Mouse (Mus musculus): Measurements from ENCODE around the gene Elf1. TPM values are rescaled to one million over a fixed set of nuclear protein-coding genes. Genes with fewer than 3 reads are reported as not detected.
"Not testable (repeated sequence)": the region's sequence is repeated elsewhere in the genome, so short reads cannot be mapped to it uniquely, and the experiment has no call there.

Elf1 gene
- total RNA-seq (2021): 1 to 10 TPM; 8.2 to 8.3 TPM
- long read RNA-seq, experiment 1, full-length matches to known transcripts: 2 of 3 reads
- long read RNA-seq, experiment 1, partial matches to known transcripts: 1 of 3 reads
- long read RNA-seq, experiment 1, other reads (novel, unspliced or antisense): 0 of 3 reads
- long read RNA-seq, experiment 2, full-length matches to known transcripts: 1 of 5 reads
- long read RNA-seq, experiment 2, partial matches to known transcripts: 3 of 5 reads
- long read RNA-seq, experiment 2, other reads (novel, unspliced or antisense): 1 of 5 reads

DNA sequence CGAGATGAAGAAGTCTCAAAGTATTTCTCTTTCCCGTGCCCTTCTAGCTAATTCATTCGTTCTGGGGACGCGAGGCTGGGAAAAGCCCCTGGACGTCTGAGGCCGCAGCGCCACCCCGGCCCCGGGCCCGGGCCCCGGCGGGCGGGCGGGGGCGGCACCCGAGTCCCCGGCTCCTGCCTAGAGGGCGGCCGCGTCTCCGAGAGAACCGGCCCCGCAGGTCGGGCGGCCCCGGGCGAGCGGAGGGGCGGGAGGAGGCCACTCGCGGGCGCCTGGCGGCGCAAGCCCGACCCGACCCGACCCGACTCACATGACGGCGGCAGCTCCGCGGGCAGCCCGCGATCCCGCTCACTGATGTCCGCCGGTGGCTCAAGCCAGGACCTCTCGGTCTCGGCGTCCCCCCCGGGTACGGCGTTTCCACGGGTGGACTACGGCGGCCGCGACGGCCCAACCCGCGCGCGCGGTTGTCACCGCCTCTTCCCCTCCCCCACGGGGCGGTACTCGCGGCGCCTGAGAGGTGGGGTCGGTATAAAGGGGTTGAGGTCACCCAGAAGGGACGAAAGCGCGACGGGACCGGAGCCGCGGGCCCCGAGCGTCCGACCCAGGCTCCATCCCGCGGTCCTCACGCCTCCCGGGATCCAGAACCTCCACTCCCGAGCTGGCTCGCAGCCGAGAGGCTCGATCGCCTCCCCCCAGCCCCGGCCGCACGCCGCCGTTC lies at the start of gene Elf1:
Gene Elf1 (plus strand): TSS at position 571 of the 715 bp plus-strand sequence.
- intact Hi-C loops (cut with DNase I; ENCODE audit: low total_unique reads): no loop called here
- peak; percentile 97 for DNase-seq

DNA sequence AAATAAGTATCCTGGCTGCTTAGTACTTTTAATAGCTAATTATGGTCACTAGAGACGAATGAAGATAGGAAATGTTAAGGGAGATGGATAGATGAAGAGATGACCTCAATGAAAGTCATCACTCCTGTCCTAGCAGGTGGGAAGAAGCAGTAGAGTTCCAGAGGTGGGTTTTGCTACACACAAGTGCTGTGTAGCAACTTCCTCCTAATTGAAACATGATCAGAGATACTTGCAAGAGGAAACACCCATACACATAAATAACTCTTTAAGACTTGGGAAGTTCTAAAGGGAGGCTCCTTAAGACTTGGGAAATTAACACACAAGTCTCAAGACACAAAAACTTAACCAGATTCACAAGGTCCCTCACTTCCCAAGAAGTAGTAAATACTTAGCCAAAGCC lies 46.9 kb upstream of the Elf1 start:
- no peak for DNase-seq
- intact Hi-C loops (cut with DNase I; ENCODE audit: low total_unique reads): no loop called here

DNA sequence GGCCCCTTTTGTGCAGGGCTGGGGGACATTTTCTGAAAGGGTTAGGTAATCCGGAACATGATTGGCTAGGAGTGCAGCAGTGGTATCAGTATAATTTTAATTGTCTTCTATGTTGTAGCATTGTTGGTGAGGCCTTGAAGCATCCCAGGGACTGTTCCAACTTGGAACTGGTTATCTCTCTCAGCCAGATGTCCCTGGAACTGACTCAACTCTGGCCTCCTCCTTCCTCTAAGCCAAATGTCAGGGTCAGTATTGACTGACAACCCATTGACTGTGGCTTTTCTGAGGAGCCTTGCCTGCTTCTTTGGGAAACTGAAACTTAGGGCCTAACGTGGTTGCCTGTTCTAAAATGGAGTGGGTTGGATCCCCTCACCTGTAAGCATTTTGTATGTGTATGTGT lies 40.3 kb upstream of the Elf1 start:
- no peak for DNase-seq
- intact Hi-C loops (cut with DNase I; ENCODE audit: low total_unique reads): no loop called here

DNA sequence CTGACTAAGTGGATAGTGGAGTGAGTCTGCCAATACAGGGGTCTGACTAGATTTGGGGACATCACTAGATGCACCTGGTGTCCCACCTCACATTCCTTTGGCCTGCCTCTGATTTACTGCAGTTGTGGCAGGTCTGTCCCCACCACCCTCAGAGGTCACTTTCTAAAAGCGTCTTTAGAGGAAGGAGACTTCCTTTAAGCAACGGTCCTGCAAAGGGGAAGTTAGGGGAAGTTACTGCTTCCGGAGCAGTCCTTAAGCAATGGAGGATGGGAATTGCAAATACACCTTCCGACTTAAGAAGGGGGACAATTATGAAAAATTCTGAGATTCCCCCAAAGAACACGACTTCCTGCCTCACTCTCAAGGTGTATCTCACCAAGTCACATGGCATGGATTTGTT lies 39.6 kb upstream of the Elf1 start:
- no peak for DNase-seq
- intact Hi-C loops (cut with DNase I; ENCODE audit: low total_unique reads): no loop called here

DNA sequence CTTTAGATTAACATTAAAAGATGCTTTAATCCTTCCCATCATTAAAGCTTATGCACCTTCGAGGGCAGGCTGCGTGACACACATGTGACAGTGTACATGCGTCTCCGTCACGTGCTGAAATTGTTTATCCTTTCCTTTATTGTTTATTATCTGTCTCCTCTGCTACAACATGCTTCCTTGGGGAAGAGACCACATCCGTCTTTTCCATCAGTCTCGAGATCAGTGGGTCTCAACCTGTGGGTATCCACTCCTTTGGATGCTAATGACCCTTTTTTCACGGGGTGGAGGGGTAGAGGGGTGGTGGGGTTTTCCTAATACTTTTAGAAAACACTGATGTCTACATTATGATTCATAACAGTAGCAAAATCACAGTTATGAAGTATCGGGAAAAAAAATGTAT lies 36.4 kb upstream of the Elf1 start:
- no peak for DNase-seq
- intact Hi-C loops (cut with DNase I; ENCODE audit: low total_unique reads): no loop called here

DNA sequence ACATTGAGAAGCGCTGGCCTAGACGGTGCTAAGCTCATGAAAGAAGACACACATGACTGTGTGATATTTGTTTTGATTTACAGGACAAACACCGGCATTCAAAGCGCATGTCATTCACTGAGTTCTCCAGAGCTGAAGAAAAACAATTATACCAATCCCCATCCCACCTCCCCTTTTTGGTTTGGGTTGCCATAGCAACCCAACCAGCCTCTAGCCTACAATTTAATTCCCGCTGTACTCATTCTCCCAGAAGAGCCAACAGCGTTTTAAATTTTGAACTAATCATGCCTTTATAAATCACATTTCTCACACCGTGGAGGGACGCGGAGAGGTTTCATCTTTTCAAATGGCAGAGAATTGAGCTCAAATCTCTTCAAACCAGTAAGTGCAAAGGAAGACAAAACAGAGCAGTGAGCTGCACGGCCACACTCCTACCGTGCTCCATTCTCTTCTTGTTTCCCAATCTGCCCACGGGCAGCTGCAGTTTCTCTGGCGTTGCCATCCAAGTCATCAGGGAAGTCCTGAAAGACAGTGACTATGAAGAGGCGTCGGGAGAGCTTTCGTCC lies 35.9 kb upstream of the Elf1 start:
- DNase-seq: no peak
- intact Hi-C loops (cut with DNase I; ENCODE audit: low total_unique reads): no loop called here

DNA sequence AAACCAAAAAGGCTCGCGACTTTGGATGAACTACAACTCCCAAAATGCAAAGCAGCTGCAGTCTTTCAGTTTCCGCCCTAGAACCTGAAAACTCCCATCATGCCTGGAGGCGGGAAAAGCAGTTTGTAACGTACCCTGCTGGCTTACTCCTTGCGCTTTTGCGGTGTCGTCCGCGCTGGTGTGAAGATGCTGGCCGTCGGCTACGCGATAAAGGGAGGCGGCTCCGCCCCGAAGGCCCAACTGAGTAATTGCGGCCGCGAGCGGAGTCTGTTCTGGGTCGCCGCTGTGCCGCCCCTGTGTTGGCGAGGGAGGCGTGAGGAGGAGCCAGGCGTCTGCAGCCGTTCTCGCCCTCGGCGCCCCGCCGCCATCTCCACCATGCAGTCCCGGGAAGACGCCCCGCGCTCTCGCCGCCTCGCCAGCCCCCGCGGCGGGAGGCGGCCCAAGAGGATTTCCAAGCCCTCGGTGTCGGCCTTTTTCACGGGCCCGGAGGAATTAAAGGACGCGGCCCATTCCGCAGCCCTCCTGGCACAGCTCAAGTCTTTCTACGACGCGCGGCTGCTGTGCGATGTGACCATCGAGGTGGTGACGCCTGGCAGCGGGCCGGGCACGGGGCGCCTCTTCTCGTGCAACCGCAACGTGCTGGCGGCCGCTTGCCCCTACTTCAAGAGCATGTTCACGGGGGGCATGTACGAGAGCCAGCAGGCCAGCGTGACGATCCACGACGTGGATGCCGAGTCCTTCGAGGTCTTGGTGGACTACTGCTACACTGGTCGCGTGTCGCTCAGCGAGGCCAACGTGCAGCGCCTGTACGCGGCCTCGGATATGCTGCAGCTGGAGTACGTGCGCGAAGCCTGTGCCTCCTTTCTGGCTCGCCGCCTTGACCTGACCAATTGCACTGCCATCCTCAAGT lies 29.1 kb upstream of the Elf1 start, which contains the start of gene Kbtbd6:
Gene Kbtbd6 (plus strand): TSS at position 155 of the 910 bp plus-strand sequence.
- intact Hi-C loops (cut with DNase I; ENCODE audit: low total_unique reads): not testable (repeated sequence)
- DNase-seq: peak; percentile 78

DNA sequence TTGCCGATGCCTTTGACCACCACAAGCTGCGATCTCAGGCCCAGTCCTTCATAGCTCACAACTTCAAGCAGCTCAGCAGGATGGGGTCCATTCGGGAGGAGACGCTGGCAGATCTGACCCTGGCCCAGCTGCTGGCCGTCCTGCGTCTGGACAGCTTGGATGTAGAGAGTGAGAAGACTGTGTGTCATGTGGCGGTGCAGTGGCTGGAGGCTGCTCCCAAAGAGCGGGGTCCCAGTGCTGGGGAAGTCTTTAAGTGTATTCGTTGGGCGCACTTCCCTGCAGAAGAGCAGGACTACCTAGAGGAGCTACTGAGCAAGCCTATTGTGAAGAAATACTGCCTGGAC lies 28.4 kb upstream of the Elf1 start:
- intact Hi-C loops (cut with DNase I; ENCODE audit: low total_unique reads); DNase-seq: not testable (repeated sequence)

DNA sequence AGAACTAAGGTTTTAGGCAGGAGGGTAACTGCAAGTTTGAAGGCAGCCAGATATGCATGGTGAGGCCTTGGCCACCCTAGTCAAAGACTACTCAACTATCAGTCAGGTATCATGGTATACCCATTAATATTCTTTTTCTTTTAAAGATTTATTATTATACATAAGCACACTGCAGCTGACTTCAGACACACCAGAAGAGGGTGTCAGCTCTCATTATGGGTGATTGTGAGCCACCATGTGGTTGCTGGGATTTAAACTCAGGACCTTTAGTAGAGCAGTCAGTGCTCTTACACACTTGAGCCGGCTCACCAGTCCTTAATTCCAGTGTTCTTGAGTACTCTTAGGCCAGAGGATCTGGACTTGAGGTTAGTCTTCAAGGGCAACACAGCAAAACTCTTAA lies 20.6 kb upstream of the Elf1 start:
- intact Hi-C loops (cut with DNase I; ENCODE audit: low total_unique reads): loop anchor here (10.0 kb wide), 1 partner anchor 46 kb away; no protein-coding TSS in a partner anchor
- DNase-seq: no peak

DNA sequence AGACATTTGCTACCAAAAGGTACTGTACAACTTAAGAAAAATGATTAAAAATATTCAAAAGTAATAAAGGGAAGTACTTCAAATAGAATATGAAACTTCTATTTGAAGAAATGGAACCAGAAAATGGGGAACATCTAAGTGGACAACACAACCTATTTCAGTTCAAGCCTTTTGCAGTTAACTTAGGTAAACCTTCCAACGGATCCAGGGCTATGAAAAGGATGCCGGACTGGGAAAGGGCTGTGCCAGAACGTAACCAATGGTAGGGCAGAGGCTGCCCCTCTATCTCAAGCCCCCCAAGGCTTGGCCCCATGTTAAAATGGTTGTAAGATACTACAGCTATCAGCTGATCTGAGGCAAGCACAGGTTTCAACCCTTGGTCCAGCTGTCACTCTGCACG lies 20.0 kb upstream of the Elf1 start:
- DNase-seq: no peak
- intact Hi-C loops (cut with DNase I; ENCODE audit: low total_unique reads): loop anchor here (10.0 kb wide), 1 partner anchor 46 kb away; no protein-coding TSS in a partner anchor

DNA sequence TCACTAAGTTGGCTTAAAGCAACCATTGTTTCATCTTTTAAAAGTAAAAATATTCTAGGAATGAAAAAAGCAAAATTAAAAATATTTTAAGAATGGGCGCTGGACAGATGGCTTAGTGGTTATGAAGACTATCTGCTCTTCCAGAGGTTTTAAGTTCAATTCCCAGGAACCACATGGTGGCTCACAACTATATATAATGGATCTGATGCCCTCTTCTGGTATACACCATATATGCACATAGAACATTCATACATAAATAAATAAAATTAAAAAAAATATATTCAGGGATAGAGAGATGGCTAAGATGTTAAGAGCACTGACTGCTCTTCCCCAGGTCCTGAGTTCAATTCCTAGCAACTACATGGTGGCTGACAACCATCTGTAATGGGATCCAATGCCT lies 15.4 kb upstream of the Elf1 start:
- intact Hi-C loops (cut with DNase I; ENCODE audit: low total_unique reads): loop anchor here (10.0 kb wide), 1 partner anchor 51 kb away; no protein-coding TSS in a partner anchor

DNA sequence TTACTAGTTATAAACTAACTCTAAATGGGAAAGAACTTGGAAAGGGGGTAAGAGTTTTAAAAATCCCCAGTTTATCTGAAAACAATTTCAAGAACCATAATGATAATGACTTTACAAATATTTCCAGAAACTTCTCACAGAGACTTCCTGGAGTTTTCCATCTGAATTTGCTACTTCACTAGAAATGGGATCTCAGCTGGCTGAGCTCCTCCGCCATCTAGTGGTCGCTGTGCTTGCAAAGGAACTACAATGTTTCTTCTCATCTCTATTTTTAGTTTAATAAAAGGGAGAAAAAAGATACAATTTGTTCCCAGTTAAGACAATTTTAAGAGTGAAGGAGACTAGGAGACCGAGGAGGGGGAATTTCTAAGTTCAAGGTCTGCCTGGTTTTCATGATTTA lies 13.4 kb upstream of the Elf1 start:
- peak; percentile 56 for DNase-seq
- intact Hi-C loops (cut with DNase I; ENCODE audit: low total_unique reads): loop anchor here (10.0 kb wide), 1 partner anchor 53 kb away; no protein-coding TSS in a partner anchor

More for the DNA sequence above, 15.4 kb upstream of the Elf1 start:
- DNase-seq: no peak

DNA sequence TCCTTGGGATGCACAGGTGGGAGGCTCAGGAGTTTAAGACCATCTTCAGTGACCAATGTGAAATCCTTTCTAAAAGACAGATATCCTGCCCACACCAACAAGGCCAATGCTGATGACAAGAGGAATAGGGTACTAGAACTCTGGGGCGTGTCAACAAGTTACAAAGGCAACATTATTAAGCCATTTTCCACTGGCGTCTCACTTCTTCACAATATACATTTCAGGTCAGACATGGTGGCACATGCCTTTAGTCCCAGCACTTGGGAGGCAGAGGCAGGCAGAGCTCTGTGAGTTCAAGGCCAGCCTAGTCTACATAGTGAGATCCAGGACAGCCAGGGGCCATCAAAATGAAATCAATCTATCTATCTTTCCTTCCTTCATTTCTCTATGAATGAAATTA lies 7.6 kb upstream of the Elf1 start:
- DNase-seq: no peak
- intact Hi-C loops (cut with DNase I; ENCODE audit: low total_unique reads): no loop called here

DNA sequence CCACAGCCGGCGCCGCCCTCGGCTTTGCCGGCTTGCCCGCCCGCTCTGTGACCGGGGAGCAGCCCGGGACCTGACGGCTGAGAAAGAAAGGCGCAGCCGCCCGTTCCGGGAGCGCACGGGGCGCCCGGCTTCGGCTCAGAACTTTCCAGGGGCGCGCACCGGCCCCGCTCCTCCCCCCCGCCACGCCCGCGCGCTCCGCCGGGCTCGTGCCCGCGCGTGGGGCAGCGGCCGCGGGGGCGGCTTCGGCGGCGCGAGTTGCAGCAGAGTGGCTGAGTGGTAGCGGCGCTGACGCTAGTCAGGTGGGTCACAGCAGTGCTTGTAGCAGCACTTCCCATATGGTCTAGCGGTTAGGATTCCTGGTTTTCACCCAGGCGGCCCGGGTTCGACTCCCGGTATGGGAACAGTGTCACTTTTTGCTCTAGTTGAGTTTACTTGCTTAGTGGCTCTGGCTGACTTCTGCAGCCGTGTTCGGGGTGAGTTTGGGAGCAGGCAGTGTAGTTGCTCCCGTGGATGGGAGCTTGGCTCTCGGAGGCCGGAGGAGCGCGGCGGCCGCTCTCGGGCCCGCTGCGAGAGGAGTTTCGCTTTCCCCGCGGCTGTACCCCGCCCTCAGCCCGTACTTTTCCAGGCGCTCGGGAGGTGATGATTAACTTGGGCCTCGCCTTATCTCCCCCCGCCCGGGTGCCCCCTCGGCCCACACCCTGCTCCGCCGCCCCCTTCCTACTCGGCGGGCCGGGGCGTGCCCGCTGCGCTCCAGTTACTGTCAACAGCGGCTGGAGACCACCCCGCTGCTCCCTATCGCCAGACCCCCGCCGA lies 551 bp downstream of the Elf1 start, which contains the start of gene Wbp4:
Gene Wbp4 (minus strand): TSS at position 182 of the 813 bp plus-strand sequence.
- peak; percentile 90 for DNase-seq
- intact Hi-C loops (cut with DNase I; ENCODE audit: low total_unique reads): no loop called here

DNA sequence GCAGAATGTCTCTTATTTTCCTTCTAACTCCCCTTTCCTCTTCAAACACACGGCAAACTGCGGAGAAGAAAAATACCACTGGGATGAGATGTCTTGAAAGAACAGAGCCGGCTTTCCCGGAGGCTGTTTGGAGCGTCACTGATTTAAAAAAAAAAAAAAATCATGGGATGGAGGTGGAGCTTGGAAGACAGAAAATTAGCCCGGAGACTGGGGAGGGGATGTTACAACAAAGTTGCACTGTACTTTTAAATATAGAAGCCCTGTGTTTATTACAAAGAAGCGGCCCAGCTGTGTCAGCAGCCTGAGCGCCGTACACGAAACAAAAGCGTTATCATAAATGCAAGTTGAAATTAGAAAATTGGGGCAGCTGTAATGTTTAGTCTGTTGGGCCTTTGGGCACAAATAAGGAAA lies 1.3 kb downstream of the Elf1 start:
- DNase-seq: peak; percentile 13
- intact Hi-C loops (cut with DNase I; ENCODE audit: low total_unique reads): no loop called here

DNA sequence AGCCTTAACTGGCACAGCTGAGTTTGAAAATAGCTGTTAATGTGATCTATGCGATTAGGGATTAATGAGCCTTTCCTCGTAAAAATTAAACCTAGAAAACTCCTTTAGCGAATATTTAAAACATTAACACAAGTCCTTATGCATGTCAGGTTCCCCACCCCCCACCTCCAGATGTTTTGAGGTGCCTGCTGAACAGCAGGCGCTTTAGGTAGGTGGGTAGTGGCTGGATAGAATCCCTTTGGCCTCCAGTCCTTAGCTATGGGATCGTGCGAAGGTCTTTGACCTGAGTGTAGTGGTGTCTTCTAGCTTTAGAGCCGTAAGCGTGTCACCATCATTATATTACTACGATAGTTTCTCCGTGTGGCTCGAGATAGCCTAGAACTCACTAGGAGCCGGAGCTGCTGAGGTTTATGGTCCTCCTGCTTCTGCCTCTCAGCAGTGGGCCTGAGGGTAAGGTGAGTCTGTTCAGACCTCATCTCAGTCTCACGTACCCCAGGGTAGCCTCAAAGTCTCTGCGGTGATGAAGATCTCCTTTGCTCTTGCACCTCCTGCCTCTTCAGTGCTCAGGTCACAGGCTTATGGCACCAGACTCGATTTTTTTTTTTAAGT lies 1.9 kb downstream of the Elf1 start:
- intact Hi-C loops (cut with DNase I; ENCODE audit: low total_unique reads): no loop called here
- no peak for DNase-seq

DNA sequence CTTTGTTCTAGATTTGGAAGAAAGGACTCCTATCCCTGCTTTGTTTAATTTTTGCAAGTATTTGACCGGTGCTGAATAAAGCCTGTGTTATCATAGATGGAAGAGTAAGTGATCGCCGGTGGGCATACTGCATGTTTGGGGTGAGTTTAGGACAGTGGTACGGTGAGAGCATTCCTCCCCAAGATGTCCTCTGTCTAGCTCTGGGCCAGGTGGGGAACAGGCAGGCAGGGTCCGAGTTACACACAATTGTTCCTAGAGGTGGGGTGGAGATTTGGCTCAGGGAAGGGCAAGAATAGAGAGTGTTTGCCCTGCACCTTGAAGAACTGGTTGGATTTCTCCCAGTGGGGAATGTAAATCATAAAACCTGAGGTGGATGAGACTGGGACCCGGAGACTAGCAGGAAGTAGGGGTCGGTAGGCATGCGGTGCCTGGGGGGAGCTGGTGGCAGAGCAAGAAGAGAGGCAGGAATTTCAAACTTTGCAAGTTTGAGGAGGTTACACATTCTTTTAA lies 2.7 kb downstream of the Elf1 start:
- no peak for DNase-seq
- intact Hi-C loops (cut with DNase I; ENCODE audit: low total_unique reads): no loop called here

DNA sequence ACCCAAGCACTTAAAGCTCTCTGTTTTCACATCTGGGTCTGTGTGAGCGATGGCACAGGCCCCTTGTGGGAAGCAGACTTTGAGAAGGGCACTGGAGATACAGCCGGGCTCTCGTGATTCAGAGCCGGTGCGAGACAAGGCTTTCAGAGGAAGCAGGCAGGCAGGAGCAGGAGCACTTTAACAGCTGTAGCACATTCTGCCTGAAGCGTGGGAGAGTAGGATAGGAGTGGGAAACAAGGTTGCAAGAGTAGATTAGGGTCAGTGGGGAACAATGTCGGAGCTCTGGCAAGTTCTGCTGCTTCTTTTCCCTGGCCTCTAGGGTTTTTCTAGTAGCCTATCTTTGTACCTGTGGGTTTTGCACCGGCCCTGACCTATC lies 5.6 kb downstream of the Elf1 start:
- intact Hi-C loops (cut with DNase I; ENCODE audit: low total_unique reads): no loop called here
- DNase-seq: no peak
